Mouse (Mus musculus) lung, adult 2 months (tissue): ENCODE results near the gene Rspo1. TPM values are rescaled to one million over a fixed set of nuclear protein-coding genes. Genes with fewer than 3 reads are reported as not detected.
A peak's percentile ranks its signal among the peaks of the same experiment; 100 is the strongest.

Experiments used
- DNase-seq: peaks from one replicate; pipeline ENCODE4 v3.0.0; 2022
- H3K4me1 ChIP-seq: fragments of 200-500 bp; 2 replicates; pipeline ENCODE4 v1.6.1; 2011; ENCODE audit warnings: low read length; ENCODE audit not compliant: control insufficient read depth, insufficient read depth
- H3K4me3 ChIP-seq: fragments of 200-500 bp; replicated peaks from 2 replicates; pipeline ENCODE3; 2011; ENCODE audit warnings: low read depth, mild to moderate bottlenecking, control low read depth, low read length; ENCODE audit errors: extremely low read depth
- CTCF ChIP-seq: fragments of 200-500 bp; IDR thresholded peaks from 2 replicates; pipeline ENCODE4 v1.5.1; 2011; ENCODE audit warnings: mild to moderate bottlenecking, low read length, control low read depth; ENCODE audit not compliant: insufficient read depth
- POLR2A ChIP-seq: fragments of 200-500 bp; IDR thresholded peaks from 2 replicates; pipeline ENCODE4 v1.6.1; 2011; ENCODE audit warnings: low read depth, mild to moderate bottlenecking, control low read depth, low read length, borderline replicate concordance; ENCODE audit errors: extremely low read depth
- WGBS: fragments of 180-500 bp; shearing (Covaris S2); methylation state at CpG from one replicate; pipeline ENCODE4 v1.1.7; 2018; 5-methylcytosine and 5-hydroxymethylcytosine counted together
- polyA plus RNA-seq: library from polyadenylated mRNA; depleted of rRNA; stranded (reverse); fragments of >200 nt; gene quantifications from 2 replicates; pipeline ENCODE4 v1.2.3, GENCODE M21; 2012

The Rspo1 gene
- polyA plus RNA-seq, 1 experiment = 17.3 TPM

DNA sequence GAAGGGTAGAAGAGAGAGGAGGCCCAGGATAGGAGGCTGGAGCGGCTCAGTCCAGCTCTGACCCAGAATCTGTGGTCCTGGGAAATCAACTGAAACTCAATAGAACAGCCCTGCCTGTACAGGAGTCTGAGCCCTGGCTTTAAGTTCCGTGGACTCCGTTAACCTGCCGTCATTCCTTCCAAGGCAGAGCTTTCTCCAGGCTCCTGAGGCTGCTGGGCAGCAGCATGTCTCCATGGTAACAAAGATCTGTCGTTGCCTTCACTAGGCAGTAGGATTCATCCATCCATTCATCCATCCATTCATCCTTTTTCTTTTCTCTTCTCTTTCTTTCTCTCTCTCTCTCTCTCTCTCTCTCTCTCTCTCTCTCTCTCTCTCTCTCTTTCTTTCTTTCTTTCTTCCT lies 15.6 kb upstream of the Rspo1 start:
- WGBS = 47% methylated on average over 5 of the region's 5 CpGs
- TF ChIP-seq POLR2A (no peak), CTCF (no peak)
- Histone ChIP-seq H3K4me3 (no peak overlapping the region), H3K4me1 (no peaks in the 10 kb centered on the region)
- DNase-seq = no peak

DNA sequence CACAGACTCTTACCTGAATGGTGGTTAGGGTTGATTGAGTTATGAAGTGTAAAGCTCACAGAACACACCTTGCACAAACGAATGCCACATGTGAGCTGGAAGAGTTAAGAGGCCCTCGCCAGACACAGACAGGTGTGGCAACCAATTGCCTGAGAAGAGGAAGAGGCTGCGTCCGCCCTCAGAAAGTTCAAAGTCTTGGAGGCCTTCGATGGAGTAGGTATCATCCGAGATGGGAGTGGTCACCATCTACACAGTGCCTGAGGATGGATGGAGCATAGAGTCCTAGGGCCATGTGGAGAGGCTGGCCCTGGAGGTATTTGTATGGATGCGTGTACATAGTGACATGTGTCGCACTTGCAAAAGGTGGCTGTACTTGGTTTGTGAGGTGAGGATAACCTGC lies 15.1 kb upstream of the Rspo1 start:
- Histone ChIP-seq H3K4me3 (no peak overlapping the region), H3K4me1 (no peaks in the 10 kb centered on the region)
- no peak for DNase-seq
- WGBS = 65% methylated on average over 8 of the region's 8 CpGs
- TF ChIP-seq POLR2A = no peak
- no peak for TF ChIP-seq CTCF

DNA sequence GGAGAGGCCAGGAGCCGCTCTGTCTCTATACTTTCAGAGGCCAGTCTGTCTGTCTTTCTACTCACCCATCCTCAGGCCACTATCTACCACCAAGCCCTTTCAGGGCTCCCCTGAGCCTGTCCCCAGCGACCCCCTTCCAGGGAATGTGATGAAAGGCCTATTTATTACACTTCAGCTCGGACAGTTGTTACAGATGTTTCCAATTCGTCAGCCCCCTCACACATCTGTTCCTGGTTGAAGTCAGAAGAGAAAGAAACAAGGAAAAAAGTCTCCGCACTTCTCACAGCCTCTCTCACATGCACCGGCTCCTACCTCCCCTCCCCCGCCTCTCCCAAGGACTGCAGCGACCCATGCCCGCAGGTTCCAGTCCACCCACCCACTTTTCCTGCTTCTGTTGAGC lies 13.9 kb upstream of the Rspo1 start:
- 44% methylated on average over 9 of the region's 9 CpGs for whole genome bisulfite sequencing
- DNase-seq = no peak
- Histone ChIP-seq H3K4me1 (no peaks in the 10 kb centered on the region), H3K4me3 (no peak overlapping the region)
- no peak for TF ChIP-seq POLR2A
- TF ChIP-seq CTCF = no peak

DNA sequence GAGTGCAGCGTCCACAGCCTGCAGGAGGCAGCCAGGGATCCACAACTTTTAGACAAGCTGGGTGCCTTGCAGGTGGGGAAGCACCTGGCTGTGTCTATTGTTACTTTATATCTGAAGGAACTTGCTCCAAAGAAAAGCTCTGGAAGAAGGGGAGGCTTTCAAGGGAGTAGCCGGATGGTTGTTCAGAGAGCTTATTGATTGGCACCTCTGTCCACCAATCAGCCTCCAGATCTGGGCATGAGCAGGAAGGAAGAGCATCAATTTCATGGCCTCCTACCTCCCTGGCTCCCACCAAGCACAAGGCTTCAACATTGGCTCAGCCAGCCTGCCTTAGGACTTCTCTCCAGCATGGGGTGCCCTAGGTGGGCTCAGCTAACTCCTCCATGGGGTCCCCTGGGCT lies 12.9 kb upstream of the Rspo1 start:
- Histone ChIP-seq H3K4me3 (no peak overlapping the region), H3K4me1 (no peaks in the 10 kb centered on the region)
- no peak for DNase-seq
- no peak for TF ChIP-seq POLR2A
- WGBS = 69% methylated on average over 2 of the region's 2 CpGs

DNA sequence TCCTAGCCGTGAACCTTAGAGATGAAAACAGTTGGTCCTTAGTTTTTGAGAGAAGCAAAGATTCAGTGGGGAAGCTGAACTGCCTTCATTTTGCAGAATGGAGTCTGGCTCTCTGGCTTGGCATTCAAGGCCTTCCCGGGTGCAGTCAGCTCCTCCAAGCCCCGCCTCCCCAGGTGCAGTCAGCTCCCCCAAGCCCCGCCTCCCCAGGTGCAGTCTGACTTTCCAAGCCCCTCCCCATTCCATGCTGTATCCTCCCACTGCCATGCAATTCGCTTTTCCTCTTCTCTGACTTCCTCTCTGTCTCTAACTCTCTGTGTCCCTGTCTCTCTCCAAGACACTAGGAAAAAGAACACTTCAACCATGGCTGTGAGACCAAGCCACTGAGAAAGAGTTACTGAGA lies 8.0 kb upstream of the Rspo1 start:
- Histone ChIP-seq H3K4me1 (no peaks in the 10 kb centered on the region), H3K4me3 (no peak overlapping the region)
- DNase-seq = peak; percentile 31
- 37% methylated on average over 5 of the region's 5 CpGs for WGBS
- TF ChIP-seq POLR2A = no peak
- no peak for TF ChIP-seq CTCF

DNA sequence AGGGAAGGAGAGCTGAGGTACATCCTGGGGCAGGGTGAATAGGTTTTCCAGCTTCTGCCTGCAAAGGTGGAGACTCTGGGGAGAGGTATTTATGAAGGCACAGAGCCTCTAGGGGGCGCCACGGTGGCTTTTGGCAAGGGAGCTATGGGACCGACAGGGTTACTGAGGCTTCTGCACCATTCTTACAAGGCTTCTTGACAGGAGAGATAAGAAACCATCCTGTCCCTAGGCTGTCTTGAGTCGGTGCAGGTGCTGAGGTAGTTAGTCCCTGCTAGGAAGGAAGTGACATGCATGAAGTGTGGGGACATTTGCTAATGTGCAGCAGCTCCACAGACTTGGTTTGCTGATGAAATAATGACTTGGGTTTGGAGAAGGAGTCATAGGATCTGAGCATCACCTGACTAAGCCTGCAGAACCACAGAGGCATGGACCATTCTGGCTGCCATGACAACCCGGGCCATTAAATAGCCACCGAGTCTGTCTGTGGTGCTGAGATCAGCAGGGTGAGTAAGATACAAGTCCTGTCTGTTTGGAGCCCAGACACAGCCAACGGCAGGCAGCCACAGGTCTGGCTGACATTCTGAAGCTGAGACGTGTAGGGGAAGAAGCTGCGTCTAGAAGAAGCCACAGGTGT lies 2.2 kb upstream of the Rspo1 start:
- WGBS = 21% methylated on average over 9 of the region's 9 CpGs
- DNase-seq = no peak
- no peak overlapping the region for H3K4me3 ChIP-seq
- TF ChIP-seq CTCF (no peak), POLR2A (no peak)
- no peaks in the 10 kb centered on the region for H3K4me1 ChIP-seq

DNA sequence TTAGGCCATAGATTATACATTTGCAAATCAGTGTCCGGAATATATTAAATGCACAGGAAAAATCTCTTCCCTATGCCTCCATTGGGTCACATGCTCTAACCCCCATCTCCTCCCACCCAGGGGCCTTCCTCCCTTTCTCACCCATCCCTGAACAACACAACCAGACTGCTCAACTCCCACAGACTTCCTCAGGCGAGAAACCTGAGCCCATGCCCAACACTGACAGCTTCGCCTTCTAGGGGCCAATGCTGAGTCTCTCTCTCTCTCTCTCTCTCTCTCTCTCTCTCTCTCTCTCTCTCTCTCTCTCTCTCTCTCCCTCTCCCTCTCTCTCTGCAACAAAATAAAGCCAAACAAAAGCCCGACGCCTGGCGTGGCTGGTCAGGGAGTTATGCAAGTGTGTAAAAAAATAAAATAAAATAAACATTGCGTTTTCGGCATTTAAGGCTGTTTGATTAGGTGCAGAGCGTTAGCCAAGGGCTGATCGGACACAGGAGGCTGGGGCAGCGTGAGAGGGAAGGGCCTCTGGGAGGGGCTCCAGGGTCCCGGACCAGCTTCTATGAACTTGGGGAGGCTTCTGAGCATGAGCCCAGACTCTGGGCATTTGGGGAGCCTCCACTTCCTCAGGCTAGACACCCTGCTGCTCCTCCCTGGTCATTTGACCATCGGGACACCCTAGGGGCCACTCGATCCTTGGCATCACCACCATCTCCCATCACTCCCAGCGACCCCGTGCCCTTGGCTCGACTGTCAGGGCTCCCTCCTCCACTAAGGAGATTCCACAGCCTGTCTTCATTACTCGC lies 1.2 kb upstream of the Rspo1 start:
- no peak for TF ChIP-seq POLR2A
- no peak for TF ChIP-seq CTCF
- Histone ChIP-seq H3K4me1 (no peaks in the 10 kb centered on the region), H3K4me3 (no peak overlapping the region)
- DNase-seq = peak; percentile 25
- 8% methylated on average over 18 of the region's 18 CpGs for WGBS

DNA sequence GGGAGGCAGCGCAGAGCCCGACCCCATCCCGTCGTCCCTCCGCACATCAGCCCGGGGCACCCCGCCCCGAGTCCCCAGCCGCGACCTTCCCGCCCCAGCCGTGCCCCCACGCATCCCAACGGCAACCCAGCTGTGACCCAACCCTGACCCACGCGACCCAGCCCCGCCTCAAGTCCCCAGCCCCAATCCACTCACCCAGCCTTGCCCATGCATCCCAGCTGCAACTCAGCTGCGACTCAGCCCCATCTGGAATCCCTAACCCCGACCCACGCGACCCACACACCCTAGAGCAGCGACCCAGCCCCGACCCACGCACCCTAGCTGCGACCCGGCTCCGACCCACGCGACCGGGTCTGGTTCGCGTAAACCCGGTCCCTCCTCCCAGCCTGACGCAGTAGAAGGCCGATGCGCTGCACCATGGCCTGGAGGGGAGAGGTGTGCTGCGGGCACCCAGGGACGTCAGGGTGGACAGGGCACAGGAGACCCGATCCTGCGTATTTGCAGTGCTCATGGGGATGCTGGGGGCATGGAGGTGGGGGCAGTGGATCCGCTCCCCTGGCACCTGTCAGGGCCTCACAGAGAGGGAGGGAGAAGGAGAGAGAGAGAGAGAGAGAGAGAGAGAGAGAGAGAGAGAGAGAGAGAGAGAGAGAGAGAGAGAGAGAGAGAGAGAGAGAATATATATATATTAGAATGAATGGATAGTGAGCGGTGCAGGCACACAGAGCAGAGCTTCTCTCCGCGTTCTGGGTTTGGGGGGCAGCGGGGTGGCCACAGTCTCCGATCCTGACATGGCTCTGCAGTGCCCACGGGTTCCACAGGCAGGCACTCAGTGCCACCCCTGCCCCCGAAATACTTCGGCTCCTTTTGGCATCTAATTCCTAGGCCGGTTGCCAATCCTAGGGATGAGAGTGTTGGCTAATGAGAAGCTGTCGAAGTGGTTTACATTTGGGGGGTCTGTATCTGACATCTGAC lies 795 bp downstream of the Rspo1 start:
- Histone ChIP-seq H3K4me3 (peak overlapping the region; percentile 26), H3K4me1 (no peaks in the 10 kb centered on the region)
- no peak for TF ChIP-seq POLR2A
- TF ChIP-seq CTCF = no peak
- WGBS = 3% methylated on average over 51 of the region's 51 CpGs
- no peak for DNase-seq

DNA sequence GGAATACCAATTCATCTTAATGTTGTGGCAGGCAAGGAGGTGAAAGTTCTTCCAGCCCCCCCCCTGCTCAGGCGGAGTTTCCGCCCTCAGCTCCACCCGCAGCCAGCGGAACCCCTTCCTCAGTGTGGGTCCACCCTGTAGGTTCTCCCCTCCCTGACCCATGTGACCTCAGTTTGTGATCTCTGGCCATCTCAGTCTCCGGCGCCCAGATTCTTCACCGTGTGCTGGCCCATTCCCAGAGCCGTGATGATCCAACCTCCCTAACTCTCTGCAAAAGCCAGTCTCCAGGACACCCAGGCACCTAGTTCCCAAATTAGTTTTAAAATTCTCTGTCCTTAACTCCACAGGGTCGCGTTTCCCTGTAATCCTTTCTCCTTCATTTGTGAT lies 1.5 kb downstream of the Rspo1 start:
- WGBS = 17% methylated on average over 10 of the region's 10 CpGs
- TF ChIP-seq POLR2A (no peak), CTCF (no peak)
- H3K4me1 ChIP-seq = no peaks in the 10 kb centered on the region
- H3K4me3 ChIP-seq = no peak overlapping the region
- no peak for DNase-seq
